Mouse (Mus musculus): ENCODE data around the gene Cbx8.

- TF ChIP-seq CTCF (IDR thresholded peaks at IDR 0.05; ENCODE audit: extremely low read depth, insufficient read depth, low read length) = no peak
- TF ChIP-seq POLR2A (IDR thresholded peaks at IDR 0.05; ENCODE audit: extremely low read depth, insufficient read depth, low read length) = no peak
Measured at GRCm38 (mm10) chr11:119021180-119021579, 19.6 kb downstream of the Cbx8 start.
